Mouse (Mus musculus) heart, embryonic 13.5 days (tissue): ENCODE measurements around the gene F3. TPM values are rescaled to one million over a fixed set of nuclear protein-coding genes. Genes with fewer than 3 reads are reported as not detected.

Experiments
- ATAC-seq: fragments of 200-750 bp; cut with Nextera tagmentation; 2 replicates; pipeline ENCODE4 v1.8.0; 2017; ENCODE audit warnings: moderate TSS enrichment; ENCODE audit not compliant: insufficient number of reproducible peaks, low FRiP score, low TSS enrichment; ENCODE audit errors: extremely low read depth
- H3K27ac ChIP-seq: fragments of 300-500 bp; sonication (generic); replicated peaks from 2 replicates; pipeline ENCODE4 v1.5.1; 2015; ENCODE audit warnings: moderate library complexity, mild to moderate bottlenecking, inconsistent platforms
- H3K27me3 ChIP-seq: fragments of 300-500 bp; sonication (generic); replicated peaks from 2 replicates; pipeline ENCODE4 v1.6.1; 2015; ENCODE audit warnings: mild to moderate bottlenecking, inconsistent platforms
- H3K36me3 ChIP-seq: fragments of 300-500 bp; sonication (generic); 2 replicates; pipeline ENCODE4 v1.6.1; 2015; ENCODE audit warnings: mild to moderate bottlenecking, inconsistent platforms
- H3K4me1 ChIP-seq: fragments of 300-500 bp; sonication (generic); 2 replicates; pipeline ENCODE4 v1.6.1; 2015; ENCODE audit warnings: inconsistent platforms
- H3K4me2 ChIP-seq: fragments of 300-500 bp; sonication (generic); 2 replicates; pipeline ENCODE4 v1.6.1; 2015; ENCODE audit warnings: inconsistent platforms, mild to moderate bottlenecking, moderate library complexity
- H3K4me3 ChIP-seq: fragments of 300-500 bp; sonication (generic); 2 replicates; pipeline ENCODE4 v1.5.1; 2015; ENCODE audit warnings: moderate library complexity, mild to moderate bottlenecking, inconsistent platforms
- H3K9ac ChIP-seq: fragments of 300-500 bp; sonication (generic); 2 replicates; pipeline ENCODE4 v1.6.1; 2015; ENCODE audit warnings: inconsistent platforms, mild to moderate bottlenecking, moderate library complexity
- H3K9me3 ChIP-seq: fragments of 300-500 bp; sonication (generic); 2 replicates; pipeline ENCODE4 v1.6.1; 2016; ENCODE audit warnings: inconsistent platforms
- WGBS: fragments of 180-500 bp; shearing (Covaris S2); methylation state at CpG from one replicate; pipeline ENCODE4 v1.1.7; 2015; ENCODE audit warnings: mixed read lengths; 5-methylcytosine and 5-hydroxymethylcytosine counted together
- polyA plus RNA-seq: library from polyadenylated mRNA; unstranded; fragments of >200 nt; fragmentation: Nextera tagmentation; extraction: Ambion mirVana; gene quantifications from 2 replicates; pipeline ENCODE4 v1.2.1, GENCODE M21; 2015

F3 gene
- polyA plus RNA-seq, 1 experiment from 2014 or later: 6.0 TPM

GRCm38 (mm10) chr3:121721691-121722070 lies 1.7 kb upstream of the F3 start:
- no peak overlapping the region for H3K4me3 ChIP-seq
- 0 out of 2 replicates have a peak overlapping the region, but pooled peaks have one; percentile 20 for H3K9ac ChIP-seq
- WGBS: 67% methylated on average over 7 of the region's 7 CpGs
- no peak overlapping the region for H3K27ac ChIP-seq
- no peaks in the 10 kb centered on the region for H3K9me3 ChIP-seq
- H3K27me3 ChIP-seq: peaks cover 13% of the 10 kb centered on the region
- peaks cover 34% of the 10 kb centered on the region for H3K4me1 ChIP-seq
- ATAC-seq: no peak
- no peak overlapping the region for H3K4me2 ChIP-seq
- no peaks in the 10 kb centered on the region for H3K36me3 ChIP-seq

- ATAC-seq: no peak
- peak overlapping the region; percentile 71; the same call in 1 of the 2 replicates for H3K27ac ChIP-seq
These were observed 709 bp downstream of the F3 start for GRCm38 (mm10) chr3:121723968-121724524.

GRCm38 (mm10) chr3:121724553-121724952 lies 1.2 kb downstream of the F3 start:
- no peaks in the 10 kb centered on the region for H3K36me3 ChIP-seq
- 31% methylated on average over 12 of the region's 12 CpGs for WGBS
- H3K9ac ChIP-seq: peak overlapping the region; percentile 83
- H3K9me3 ChIP-seq: no peaks in the 10 kb centered on the region
- H3K4me3 ChIP-seq: peak overlapping the region; percentile 74
- no peak overlapping the region for H3K27ac ChIP-seq
- peaks cover 34% of the 10 kb centered on the region for H3K4me1 ChIP-seq
- H3K27me3 ChIP-seq: peaks cover 13% of the 10 kb centered on the region
- ATAC-seq: no peak
- H3K4me2 ChIP-seq: peak overlapping the region; percentile 89

More at GRCm38 (mm10) chr3:121723968-121724524, 709 bp downstream of the F3 start:
- Histone ChIP-seq H3K4me3 (peak overlapping the region; percentile 74), H3K4me2 (peak overlapping the region; percentile 89), H3K9ac (peak overlapping the region; percentile 83), H3K9me3 (no peaks in the 10 kb centered on the region), H3K4me1 (peaks cover 34% of the 10 kb centered on the region), H3K36me3 (no peaks in the 10 kb centered on the region), H3K27me3 (peaks cover 13% of the 10 kb centered on the region)
- 5% methylated on average over 20 of the region's 20 CpGs for WGBS

GRCm38 (mm10) chr3:121725651-121726050 lies 2.3 kb downstream of the F3 start:
- Histone ChIP-seq H3K27me3 (peaks cover 13% of the 10 kb centered on the region; the same call in 1 of the 2 replicates), H3K9me3 (no peaks in the 10 kb centered on the region), H3K4me2 (0 out of 2 replicates have a peak overlapping the region, but pooled peaks have one; percentile 89), H3K4me1 (peaks cover 34% of the 10 kb centered on the region), H3K36me3 (peaks cover 10% of the 10 kb centered on the region), H3K9ac (no peak overlapping the region), H3K27ac (no peak overlapping the region), H3K4me3 (no peak overlapping the region)
- WGBS: 67% methylated on average over 10 of the region's 10 CpGs
- no peak for ATAC-seq

GRCm38 (mm10) chr3:121729678-121730077 lies 6.3 kb downstream of the F3 start:
- no peaks in the 10 kb centered on the region for H3K9me3 ChIP-seq
- H3K4me1 ChIP-seq: peaks cover 7% of the 10 kb centered on the region
- no peak overlapping the region for H3K9ac ChIP-seq
- H3K4me2 ChIP-seq: no peak overlapping the region
- ATAC-seq: no peak
- peaks cover 43% of the 10 kb centered on the region for H3K36me3 ChIP-seq
- H3K27me3 ChIP-seq: no peaks in the 10 kb centered on the region
- H3K4me3 ChIP-seq: no peak overlapping the region
- WGBS: 73% methylated on average over 4 of the region's 4 CpGs
- no peak overlapping the region for H3K27ac ChIP-seq

- Histone ChIP-seq H3K4me2 (peak overlapping the region; percentile 43), H3K27me3 (no peaks in the 10 kb centered on the region), H3K4me1 (peaks cover 34% of the 10 kb centered on the region), H3K4me3 (no peak overlapping the region), H3K27ac (peak overlapping the region; percentile 94), H3K9ac (peak overlapping the region; percentile 12), H3K36me3 (peaks cover 34% of the 10 kb centered on the region), H3K9me3 (no peaks in the 10 kb centered on the region)
- WGBS: 72% methylated on average over 7 of the region's 7 CpGs
- no peak for ATAC-seq
These were observed 12.2 kb downstream of the F3 start for GRCm38 (mm10) chr3:121735542-121735941.

- peak; percentile 76; the same call in 1 of the 2 replicates for ATAC-seq
- Histone ChIP-seq H3K9ac (peak overlapping the region; percentile 12), H3K4me3 (no peak overlapping the region)
These were observed 12.8 kb downstream of the F3 start for GRCm38 (mm10) chr3:121736025-121736744.

GRCm38 (mm10) chr3:121737453-121737852 lies 14.1 kb downstream of the F3 start:
- peak overlapping the region; percentile 94; the same call in 1 of the 2 replicates for H3K27ac ChIP-seq
- 25% methylated on average over 1 of the region's 1 CpGs for WGBS
- no peak for ATAC-seq

More at GRCm38 (mm10) chr3:121736025-121736744, 12.8 kb downstream of the F3 start:
- Histone ChIP-seq H3K4me1 (peaks cover 34% of the 10 kb centered on the region), H3K27ac (peak overlapping the region; percentile 94), H3K4me2 (peak overlapping the region; percentile 43), H3K27me3 (no peaks in the 10 kb centered on the region), H3K9me3 (no peaks in the 10 kb centered on the region), H3K36me3 (peaks cover 32% of the 10 kb centered on the region)
- WGBS: 13% methylated on average over 18 of the region's 18 CpGs

GRCm38 (mm10) chr3:121737901-121738300 lies 14.6 kb downstream of the F3 start:
- Histone ChIP-seq H3K27ac (no peak overlapping the region), H3K4me1 (peaks cover 34% of the 10 kb centered on the region), H3K36me3 (peaks cover 15% of the 10 kb centered on the region), H3K4me3 (no peak overlapping the region), H3K27me3 (no peaks in the 10 kb centered on the region), H3K4me2 (no peak overlapping the region), H3K9me3 (no peaks in the 10 kb centered on the region), H3K9ac (no peak overlapping the region)
- 74% methylated on average over 2 of the region's 2 CpGs for WGBS
- ATAC-seq: no peak

More at GRCm38 (mm10) chr3:121737453-121737852, 14.1 kb downstream of the F3 start:
- peaks cover 34% of the 10 kb centered on the region for H3K4me1 ChIP-seq
- no peak overlapping the region for H3K9ac ChIP-seq
- no peaks in the 10 kb centered on the region for H3K27me3 ChIP-seq
- H3K4me2 ChIP-seq: no peak overlapping the region
- no peaks in the 10 kb centered on the region for H3K9me3 ChIP-seq
- H3K36me3 ChIP-seq: peaks cover 19% of the 10 kb centered on the region
- no peak overlapping the region for H3K4me3 ChIP-seq

- Histone ChIP-seq H3K9me3 (no peaks in the 10 kb centered on the region), H3K4me3 (no peak overlapping the region), H3K9ac (no peak overlapping the region), H3K36me3 (peaks cover 7% of the 10 kb centered on the region), H3K27me3 (no peaks in the 10 kb centered on the region), H3K27ac (no peak overlapping the region), H3K4me2 (no peak overlapping the region), H3K4me1 (peaks cover 34% of the 10 kb centered on the region)
- WGBS: 62% methylated on average over 9 of the region's 9 CpGs
- no peak for ATAC-seq
These were observed 15.5 kb downstream of the F3 start for GRCm38 (mm10) chr3:121738742-121739342.

- H3K4me3 ChIP-seq: no peak overlapping the region
- H3K9ac ChIP-seq: peak overlapping the region; percentile 33
- no peaks in the 10 kb centered on the region for H3K27me3 ChIP-seq
- no peak for ATAC-seq
- H3K36me3 ChIP-seq: no peaks in the 10 kb centered on the region
- H3K4me2 ChIP-seq: 0 out of 2 replicates have a peak overlapping the region, but pooled peaks have one; percentile 4
- peaks cover 2% of the 10 kb centered on the region; the same call in 1 of the 2 replicates for H3K9me3 ChIP-seq
- H3K27ac ChIP-seq: no peak overlapping the region; the same call in 1 of the 2 replicates
- H3K4me1 ChIP-seq: peaks cover 34% of the 10 kb centered on the region
- 32% methylated on average over 17 of the region's 17 CpGs for WGBS
These were observed 16.3 kb downstream of the F3 start for GRCm38 (mm10) chr3:121739489-121740213.
